Mouse (Mus musculus): ENCODE results near the gene Cog2.

Cog2 gene

GRCm38 (mm10) chr8:124571732-124572429, 51.3 kb downstream of the Cog2 start:
- no peak for DNase-seq

GRCm38 (mm10) chr8:124572430-124572775, 51.8 kb downstream of the Cog2 start:
- no peak for DNase-seq

GRCm38 (mm10) chr8:124573552-124574340, 53.2 kb downstream of the Cog2 start:
- DNase-seq: peak; percentile 95

GRCm38 (mm10) chr8:124575811-124576210, 55.2 kb downstream of the Cog2 start, which contains the start of gene Capn9:
TSS of gene Capn9 (plus strand) at chr8:124576111.
- no peak for DNase-seq

GRCm38 (mm10) chr8:124576751-124577150, 56.2 kb downstream of the Cog2 start:
- DNase-seq: no peak

- DNase-seq: peak in 1 of 2 experiments; percentile 19
These were observed 65.3 kb downstream of the Cog2 start for GRCm38 (mm10) chr8:124585718-124586425.

- DNase-seq: no peak
These were observed 66.0 kb downstream of the Cog2 start for GRCm38 (mm10) chr8:124586556-124586955.

- DNase-seq: no peak
These were observed 68.8 kb downstream of the Cog2 start for GRCm38 (mm10) chr8:124589393-124589792.

Measured in kidney, postnatal 4 days (tissue).